Mouse (Mus musculus): Measurements from ENCODE around the gene Mosmo.

DNA sequence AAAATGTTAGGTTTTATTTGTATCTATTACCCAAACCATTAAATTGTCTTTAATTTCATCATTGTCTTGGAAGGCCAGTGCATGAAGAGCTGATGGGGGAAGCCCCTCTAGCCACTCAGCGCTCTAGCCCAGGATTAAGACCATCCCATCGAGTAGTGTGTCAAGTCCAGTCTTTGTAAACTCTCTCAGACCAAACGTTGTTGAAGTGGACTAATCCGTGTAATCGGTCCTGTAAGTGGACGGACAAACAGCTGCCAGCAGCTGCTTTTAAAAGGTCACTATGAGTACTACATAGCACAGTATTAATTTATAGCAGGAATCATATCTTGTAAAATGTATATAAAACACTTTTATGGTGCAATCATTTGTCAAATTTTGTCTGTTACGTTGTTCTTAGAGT is 55.5 kb downstream of the Mosmo start:
- TF ChIP-seq CTCF (IDR thresholded peaks at IDR 0.05; ENCODE audit: borderline replicate concordance, insufficient read depth, low read length) (no peak), POLR2A (IDR thresholded peaks at IDR 0.05; ENCODE audit: low read depth, low read length) (no peak)
